Mouse (Mus musculus) gastrocnemius, adult 2 months (tissue): ENCODE measurements around the gene Bloc1s4. TPM values are rescaled to one million over a fixed set of nuclear protein-coding genes. Genes with fewer than 3 reads are reported as not detected.
A peak's percentile ranks its signal among the peaks of the same experiment; 100 is the strongest.

Experiments used
- DNase-seq: peaks from one replicate; pipeline ENCODE4 v3.0.0; 2022
- H3K27ac ChIP-seq: fragments of 200-600 bp; 2 replicates; pipeline ENCODE4 v1.8.1; 2022; ENCODE audit warnings: mild to moderate bottlenecking
- H3K4me3 ChIP-seq: fragments of 200-600 bp; 2 replicates; pipeline ENCODE4 v1.8.1; 2022; ENCODE audit warnings: mild to moderate bottlenecking, moderate library complexity
- CTCF ChIP-seq: fragments of 200-600 bp; IDR thresholded peaks from 2 replicates; pipeline ENCODE4 v1.8.1; 2022; ENCODE audit warnings: antibody characterized with exemption, mild to moderate bottlenecking, moderate library complexity
- intact Hi-C: fragments of 180-260 bp; cut with DNase I; formaldehyde crosslinking; loops from one replicate; pipeline ENCODE4 v1.15.1; 2025
- total RNA-seq, 2 experiments: library from RNA; stranded (reverse); gene quantifications; 2 replicates each; pipeline ENCODE4 v1.2.3; 2021

The Bloc1s4 gene
- total RNA-seq, 2 experiments from 2014 or later: 9.1 to 11.0 TPM

DNA sequence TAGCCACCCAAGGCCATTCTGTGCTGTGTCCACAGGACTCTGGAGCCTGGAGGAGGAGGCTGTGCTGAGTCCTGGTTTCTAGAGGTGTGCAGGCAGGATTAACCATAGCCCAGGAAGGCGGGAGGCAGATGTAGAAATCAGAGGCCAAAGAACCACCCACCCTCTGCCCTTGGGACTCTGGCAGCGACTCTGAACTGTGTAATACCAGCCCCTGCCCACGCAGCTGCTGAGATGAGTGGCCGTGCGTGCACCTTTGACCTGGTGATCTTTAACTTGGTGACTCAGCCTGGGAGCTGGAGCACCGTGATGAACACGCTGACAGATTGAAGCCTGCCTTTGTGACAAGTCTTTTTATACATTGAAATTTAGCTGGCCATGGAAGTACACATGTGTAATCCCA lies 24.2 kb downstream of the Bloc1s4 start:
- intact Hi-C loops: no loop called here
- DNase-seq: peak; percentile 71
- H3K4me3 ChIP-seq: no peak overlapping the region
- peak overlapping the region; percentile 80 for H3K27ac ChIP-seq
- TF ChIP-seq CTCF: no peak

DNA sequence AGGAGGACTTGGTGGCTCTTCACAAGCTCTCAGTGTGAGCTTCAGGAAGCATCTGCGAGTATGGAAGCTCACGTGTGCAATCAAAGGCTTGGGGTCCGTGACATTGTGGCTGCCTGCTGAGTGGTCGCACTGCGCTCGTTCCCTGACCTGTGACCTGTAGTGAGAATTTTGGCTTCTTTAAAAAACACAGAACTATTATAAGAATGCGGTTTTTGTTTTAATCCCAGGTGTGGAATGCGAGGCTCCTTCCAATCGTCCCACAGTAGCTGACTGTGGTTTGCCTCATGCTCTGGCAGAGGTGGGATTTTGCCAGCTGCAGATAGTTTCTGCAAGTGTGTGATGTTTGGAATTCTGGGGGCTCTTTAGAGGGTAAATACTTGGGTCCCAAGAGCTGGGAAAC lies 25.1 kb downstream of the Bloc1s4 start:
- H3K27ac ChIP-seq: no peak overlapping the region; the same call in none of the 2 replicates
- intact Hi-C loops: no loop called here
- peak; percentile 10 for DNase-seq
- TF ChIP-seq CTCF: no peak
- H3K4me3 ChIP-seq: no peak overlapping the region

DNA sequence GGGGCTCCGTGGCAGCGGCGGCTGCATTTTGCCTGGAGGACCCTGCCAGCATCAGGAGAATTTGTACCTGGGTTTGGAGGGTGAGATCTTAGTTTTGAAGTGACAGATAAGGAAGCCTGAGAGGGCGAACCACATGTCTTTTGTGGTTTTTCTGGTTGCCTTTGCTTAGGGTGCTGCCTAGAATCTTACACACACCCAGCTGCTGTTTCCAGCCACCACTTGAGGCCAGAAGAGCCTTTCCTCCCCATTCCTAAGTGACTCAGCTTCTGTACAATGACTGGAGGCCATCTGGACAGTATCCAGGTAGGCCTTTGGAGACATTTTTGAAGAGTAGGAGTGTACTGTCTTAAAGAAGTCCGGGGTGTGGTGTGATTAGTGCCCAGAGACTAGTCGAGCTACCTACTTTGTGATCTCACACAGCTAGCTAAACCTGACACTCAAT lies 26.0 kb downstream of the Bloc1s4 start:
- intact Hi-C loops: no loop called here
- Histone ChIP-seq H3K27ac (peak overlapping the region; percentile 43), H3K4me3 (no peak overlapping the region)
- TF ChIP-seq CTCF: no peak
- peak; percentile 50 for DNase-seq

DNA sequence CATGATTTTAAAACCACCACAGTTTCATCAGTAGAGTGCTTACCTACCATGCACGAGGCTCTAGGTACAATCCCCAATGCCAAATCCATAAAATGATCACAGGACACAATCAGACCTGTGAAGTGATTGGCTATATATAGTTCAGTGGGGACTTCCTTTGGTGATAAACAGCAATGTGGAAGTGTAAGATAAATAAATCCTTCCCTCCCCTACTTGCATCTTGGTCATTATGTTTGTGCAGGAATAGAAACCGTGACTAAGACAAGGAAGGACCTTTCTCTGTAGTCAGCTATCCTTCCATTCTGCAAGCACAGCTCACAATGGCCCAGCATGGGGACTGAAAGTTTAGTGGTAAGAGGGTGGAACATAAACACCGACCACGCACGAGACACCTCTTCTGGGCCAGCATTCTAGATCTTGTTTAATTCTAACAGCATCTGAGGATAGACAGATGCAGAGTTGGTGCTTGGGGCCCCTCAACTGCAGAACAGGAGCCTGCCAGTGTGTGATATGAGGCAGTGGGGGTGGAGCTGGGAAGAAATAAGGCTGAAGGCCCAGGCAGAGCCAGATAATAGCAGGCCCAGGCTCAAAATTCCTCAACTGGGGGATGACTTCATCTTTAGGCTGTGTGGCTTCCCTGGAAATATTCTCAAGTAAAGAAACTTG lies 27.6 kb downstream of the Bloc1s4 start:
- intact Hi-C loops: no loop called here
- H3K4me3 ChIP-seq: no peak overlapping the region
- 0 out of 2 replicates have a peak overlapping the region, but pooled peaks have one; percentile 20 for H3K27ac ChIP-seq
- DNase-seq: peak; percentile 14
- TF ChIP-seq CTCF: no peak

DNA sequence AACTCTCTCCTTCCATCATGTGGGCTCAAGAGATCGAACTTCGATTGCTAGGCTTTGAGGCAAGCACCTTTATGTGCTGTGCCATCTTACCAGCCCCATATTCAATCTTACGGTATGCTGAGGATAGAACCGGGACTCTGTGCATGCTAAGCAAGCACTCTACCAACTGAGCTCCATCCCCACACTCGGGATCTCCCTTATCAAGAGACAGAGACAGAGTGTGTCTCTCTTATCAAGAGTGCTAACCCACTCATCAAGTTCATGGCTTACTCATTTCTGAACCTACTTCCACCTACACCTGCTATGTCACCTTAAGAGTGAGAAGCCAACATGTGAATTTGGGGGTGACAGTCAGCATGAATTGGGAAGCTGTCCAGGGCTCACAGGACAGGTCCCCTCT lies 28.2 kb downstream of the Bloc1s4 start:
- no peak overlapping the region for H3K27ac ChIP-seq
- peak; percentile 3 for DNase-seq
- no peak for TF ChIP-seq CTCF
- intact Hi-C loops: no loop called here
- H3K4me3 ChIP-seq: no peak overlapping the region

DNA sequence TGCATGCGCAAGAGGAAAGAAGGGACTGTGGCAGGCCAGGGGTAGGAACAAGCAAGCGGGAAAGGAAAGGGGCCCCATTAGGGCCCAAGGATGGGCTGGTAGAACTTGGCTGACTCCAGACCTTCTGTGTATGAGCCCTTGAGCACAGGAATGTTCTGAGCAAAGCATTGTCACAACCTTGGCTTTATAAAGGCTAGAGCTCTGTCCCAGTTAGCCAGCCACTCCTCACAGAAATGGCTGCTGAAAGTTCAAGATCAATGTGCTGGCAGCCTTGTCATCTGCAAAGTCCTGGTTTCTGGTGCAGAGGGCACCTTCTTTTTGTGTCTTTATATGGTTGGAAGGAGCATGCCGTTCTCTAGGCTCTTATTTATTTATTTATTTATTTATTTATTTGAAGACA lies 28.8 kb downstream of the Bloc1s4 start:
- no peak for DNase-seq
- intact Hi-C loops: no loop called here
- no peak overlapping the region for H3K4me3 ChIP-seq
- no peak overlapping the region for H3K27ac ChIP-seq
- no peak for TF ChIP-seq CTCF

DNA sequence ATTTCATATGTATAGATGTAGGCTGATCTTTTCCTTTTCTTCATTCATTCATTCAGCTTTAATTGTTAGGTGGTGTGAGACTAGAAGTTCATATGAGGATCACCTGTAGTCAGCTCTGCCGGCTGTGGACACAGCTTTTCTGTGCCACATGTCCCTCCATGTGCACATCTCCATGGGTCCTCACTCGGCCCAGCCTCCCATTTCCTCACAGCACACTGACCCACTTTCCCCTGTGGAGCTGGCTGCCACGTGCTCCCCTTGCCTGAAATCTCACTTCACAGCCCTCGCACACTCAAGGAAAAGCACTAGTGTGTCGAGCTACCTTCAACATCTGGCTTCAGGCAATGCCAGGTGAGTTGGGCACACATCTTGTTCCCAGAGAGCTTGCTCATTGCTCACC lies 29.3 kb downstream of the Bloc1s4 start:
- TF ChIP-seq CTCF: no peak
- intact Hi-C loops: no loop called here

DNA sequence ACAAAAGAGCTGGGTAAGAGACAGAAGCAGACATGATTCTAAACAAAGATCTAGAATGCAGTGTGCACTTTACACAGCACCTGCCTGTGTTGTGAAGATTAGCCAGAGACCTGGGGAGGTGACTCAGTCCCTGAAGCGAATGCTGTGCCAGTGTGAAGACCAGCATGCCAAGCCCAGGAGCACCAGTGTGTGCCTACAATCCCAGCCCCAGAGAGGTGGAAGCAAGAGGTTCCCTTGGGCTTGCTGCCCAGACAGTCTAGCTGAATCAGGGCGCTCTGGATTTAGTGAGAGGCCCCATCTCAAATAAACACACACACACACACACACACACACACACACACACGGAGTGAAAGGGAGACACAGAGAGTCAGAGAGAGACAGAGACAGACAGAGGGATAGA lies 30.6 kb downstream of the Bloc1s4 start:
- intact Hi-C loops: no loop called here
- TF ChIP-seq CTCF: no peak
- H3K27ac ChIP-seq: peak overlapping the region; percentile 93
- no peak overlapping the region for H3K4me3 ChIP-seq
- peak; percentile 74 for DNase-seq

More for the DNA sequence above, 29.3 kb downstream of the Bloc1s4 start:
- H3K4me3 ChIP-seq: no peak overlapping the region
- H3K27ac ChIP-seq: no peak overlapping the region
- peak; percentile 10 for DNase-seq

DNA sequence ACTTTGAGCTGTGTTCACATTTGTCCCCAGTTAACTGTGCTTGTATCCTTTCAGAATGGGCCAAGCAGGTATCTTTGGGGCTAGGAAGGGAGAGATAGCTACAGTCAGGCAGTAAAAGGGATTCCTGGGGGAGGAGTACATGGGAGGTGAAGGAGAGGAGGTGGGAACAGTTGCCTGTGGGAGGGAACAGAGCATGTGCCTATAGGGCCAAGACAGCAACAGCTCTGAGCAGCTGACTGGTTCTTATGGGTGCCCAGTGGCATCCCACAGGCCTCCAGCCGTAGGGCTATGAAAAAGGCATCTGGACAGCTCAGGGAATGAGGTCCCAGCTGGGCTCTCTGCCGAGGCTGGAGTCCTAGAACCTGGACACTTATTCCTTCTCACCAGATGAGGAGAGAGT lies 31.6 kb downstream of the Bloc1s4 start:
- DNase-seq: peak; percentile 16
- peak overlapping the region; percentile 93 for H3K27ac ChIP-seq
- intact Hi-C loops: no loop called here
- H3K4me3 ChIP-seq: no peak overlapping the region
- TF ChIP-seq CTCF: no peak

DNA sequence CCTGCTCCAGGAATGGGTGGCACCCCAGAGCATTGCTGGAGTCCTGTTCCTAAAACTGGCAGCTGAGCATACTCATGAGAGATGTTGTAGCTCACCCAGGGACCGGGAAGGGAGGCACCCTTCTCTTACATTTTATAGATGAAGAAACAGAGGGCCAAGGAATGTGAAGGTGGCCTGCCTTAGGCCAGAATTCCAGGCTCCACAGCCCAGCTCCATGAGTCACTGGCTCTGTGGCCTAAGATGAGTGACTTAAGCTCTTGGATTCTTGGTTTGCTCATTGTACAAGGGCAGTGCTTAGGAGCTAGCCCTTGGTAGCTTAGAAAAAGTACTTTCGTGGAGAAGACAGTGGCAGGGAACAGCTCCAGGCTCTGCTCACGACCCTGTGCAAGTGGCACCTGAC lies 33.6 kb downstream of the Bloc1s4 start:
- no peak for DNase-seq
- TF ChIP-seq CTCF: no peak
- intact Hi-C loops: loop anchor here (2.0 kb wide), 1 partner anchor 22 kb away; no protein-coding TSS in a partner anchor
- Histone ChIP-seq H3K4me3 (no peak overlapping the region), H3K27ac (peak overlapping the region; percentile 93)

DNA sequence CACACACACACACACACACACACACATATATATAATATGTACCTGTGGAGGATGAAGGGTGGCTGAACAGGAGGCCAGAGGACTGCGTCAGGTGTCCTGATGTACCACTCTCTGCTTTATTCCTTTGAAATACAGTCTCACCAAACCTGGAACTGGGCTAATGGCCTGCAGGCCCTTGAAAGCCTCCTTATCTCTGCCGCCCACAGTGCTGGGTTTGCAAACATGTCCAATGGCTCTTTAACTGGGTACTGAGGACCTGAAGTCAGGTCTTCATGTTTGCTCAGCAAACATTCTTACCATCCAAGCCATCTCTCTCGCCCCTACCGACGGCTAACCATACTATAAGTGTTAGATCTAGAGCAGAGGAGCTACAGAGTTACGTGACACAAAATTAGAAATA lies 34.8 kb downstream of the Bloc1s4 start:
- intact Hi-C loops: loop anchor here (2.0 kb wide), 2 partner anchors 17 to 23 kb away; partner anchors contain the start of gene D5Ertd579e

DNA sequence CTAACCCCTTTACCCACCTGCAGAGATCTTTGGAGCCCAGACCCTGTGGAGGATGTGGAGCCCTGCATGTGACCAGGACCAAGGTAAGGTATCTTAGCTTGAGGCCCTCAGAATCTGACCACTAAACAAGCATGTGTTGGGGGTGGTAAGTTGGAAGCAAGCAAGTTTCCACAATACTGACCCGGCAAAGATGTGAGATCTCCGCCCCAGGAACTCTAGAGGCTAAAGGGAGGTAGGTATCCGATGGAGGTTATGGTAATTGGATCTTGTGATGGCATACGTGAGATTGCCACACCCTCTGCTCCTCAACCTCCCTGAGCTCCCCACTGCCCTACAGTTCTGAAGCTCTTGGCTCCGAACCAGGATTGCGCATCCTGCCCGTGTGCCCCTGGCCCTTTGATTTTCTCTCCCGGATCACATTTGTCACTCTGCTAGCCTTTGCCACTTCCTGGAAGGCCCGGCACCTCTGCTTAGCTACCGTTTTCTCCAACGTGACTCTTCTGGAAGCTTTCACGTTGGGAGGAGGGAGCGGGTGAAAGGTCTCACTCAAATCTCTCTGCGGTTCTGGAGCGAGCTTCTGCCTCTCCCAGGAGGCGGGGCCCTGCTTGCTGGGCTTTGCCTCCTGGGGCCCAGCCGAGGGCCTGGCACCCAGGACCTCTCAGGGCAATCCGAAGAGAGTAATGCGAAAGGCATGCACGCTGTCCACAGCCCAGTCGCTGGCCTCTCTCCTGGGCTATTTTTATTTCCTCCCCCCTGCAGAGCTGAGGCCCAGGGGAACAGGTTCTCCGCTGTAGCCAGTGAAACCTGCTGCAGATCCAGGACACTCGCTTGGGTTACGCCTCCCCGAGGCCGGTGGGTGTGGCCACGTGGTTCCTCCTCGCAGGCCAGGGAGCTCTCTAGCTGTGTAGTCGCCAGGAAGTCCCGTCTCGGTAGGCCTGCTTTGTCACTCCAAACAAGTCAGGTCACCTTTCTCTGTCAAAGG lies 35.6 kb downstream of the Bloc1s4 start:
- intact Hi-C loops: loop anchor here (2.0 kb wide), 1 partner anchor 16 kb away; the partner anchor contains the start of gene D5Ertd579e
- H3K4me3 ChIP-seq: peak overlapping the region; percentile 67
- peak; percentile 96 for DNase-seq
- peak overlapping the region; percentile 93 for H3K27ac ChIP-seq
- TF ChIP-seq CTCF: no peak

More for the DNA sequence above, 34.8 kb downstream of the Bloc1s4 start:
- Histone ChIP-seq H3K4me3 (no peak overlapping the region), H3K27ac (peak overlapping the region; percentile 93)
- no peak for DNase-seq
- TF ChIP-seq CTCF: no peak

DNA sequence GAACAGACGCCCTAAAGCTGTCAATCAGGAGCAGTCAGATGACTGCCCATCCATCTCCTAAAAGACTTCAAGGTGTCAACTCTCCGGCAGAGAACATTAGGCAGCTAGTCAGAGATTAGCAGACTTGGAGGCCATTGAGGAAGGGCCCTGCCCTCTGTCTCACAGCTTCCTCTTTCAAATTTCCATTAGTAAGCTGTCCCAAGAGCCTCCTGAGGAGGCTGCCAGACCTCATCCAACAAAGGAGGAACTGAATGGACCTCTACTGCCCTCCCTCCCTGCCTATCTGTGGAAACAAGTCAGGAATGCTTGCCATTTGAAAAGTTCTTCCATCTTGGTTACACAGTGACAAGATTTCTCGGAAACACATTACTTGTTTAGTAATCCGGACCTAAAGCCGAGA lies 36.6 kb downstream of the Bloc1s4 start:
- no peak overlapping the region; the same call in 1 of the 2 replicates for H3K4me3 ChIP-seq
- TF ChIP-seq CTCF: no peak
- H3K27ac ChIP-seq: peak overlapping the region; percentile 93
- no peak for DNase-seq
- intact Hi-C loops: loop anchor here (2.0 kb wide), 1 partner anchor 15 kb away; the partner anchor contains the start of gene D5Ertd579e
